Mouse (Mus musculus): ENCODE measurements around the gene Znrf1. TPM values are rescaled to one million over a fixed set of nuclear protein-coding genes. Genes with fewer than 3 reads are reported as not detected.
A peak's percentile ranks its signal among the peaks of the same experiment; 100 is the strongest.

Gene Znrf1
- 14.8 and 19.2 TPM in 2 replicates for polyA plus RNA-seq (2015; fragmentation: Nextera tagmentation; extraction: Ambion mirVana)

- Histone ChIP-seq H3K9ac (ENCODE audit: low read length) (peak within 1 kb of the TSS; percentile 86), H3K27ac (replicated peaks) (peak within 1 kb of the TSS; percentile 94), H3K4me2 (replicated peaks; ENCODE audit: low read depth) (peak within 1 kb of the TSS; percentile 93), H3K9me3 (ENCODE audit: control insufficient read depth, low read length) (no peaks in the 10 kb centered on the region), H3K36me3 (ENCODE audit: control insufficient read depth, insufficient read depth, low read length) (no peaks in the 10 kb centered on the region), H3K4me3 (ENCODE audit: low read depth, low read length) (peak within 1 kb of the TSS; percentile 83), H3K4me1 (replicated peaks; ENCODE audit: control insufficient read depth, insufficient read depth) (peaks cover 10% of the 10 kb centered on the region), H3K27me3 (ENCODE audit: control insufficient read depth, insufficient read depth, low read length) (no peaks in the 10 kb centered on the region)
- peak; percentile 89 for ATAC-seq (ENCODE audit: low FRiP score, low TSS enrichment)
- peak; percentile 90 for DNase-seq (ENCODE audit: low spot score)
- under 1% methylated on average over 63 of the region's 100 CpGs for WGBS
- TF ChIP-seq EP300 (optimal IDR thresholded peaks at IDR 0.05) (no peak), CTCF (IDR thresholded peaks at IDR 0.05; ENCODE audit: low read depth) (peak; percentile 73)
Measured at GRCm38 (mm10) chr8:111536031-111536977, at the start of gene Znrf1. TSS of gene Znrf1 (plus strand) at chr8:111536097.

- H3K27ac ChIP-seq (replicated peaks) = no peak overlapping the region
- H3K4me1 ChIP-seq (replicated peaks; ENCODE audit: control insufficient read depth, insufficient read depth) = no peaks in the 10 kb centered on the region
- H3K27me3 ChIP-seq (ENCODE audit: control insufficient read depth, insufficient read depth, low read length) = no peaks in the 10 kb centered on the region
- H3K36me3 ChIP-seq (ENCODE audit: control insufficient read depth, insufficient read depth, low read length) = peaks cover 8% of the 10 kb centered on the region
- ATAC-seq (ENCODE audit: low FRiP score, low TSS enrichment) (no peak), DNase-seq (ENCODE audit: low spot score) (no peak)
- H3K4me2 ChIP-seq (replicated peaks; ENCODE audit: low read depth) = no peak overlapping the region
- H3K9ac ChIP-seq (ENCODE audit: low read length) = no peak overlapping the region
- no peak overlapping the region for H3K4me3 ChIP-seq (ENCODE audit: low read depth, low read length)
- H3K9me3 ChIP-seq (ENCODE audit: control insufficient read depth, low read length) = no peaks in the 10 kb centered on the region
- 91% methylated on average over 10 of the region's 10 CpGs for WGBS
- TF ChIP-seq EP300 (optimal IDR thresholded peaks at IDR 0.05) = no peak
- TF ChIP-seq CTCF (IDR thresholded peaks at IDR 0.05; ENCODE audit: low read depth) = no peak
Measured at GRCm38 (mm10) chr8:111490034-111490591, 45.8 kb upstream of the Znrf1 start.

- no peak overlapping the region for H3K9ac ChIP-seq (ENCODE audit: low read length)
- peaks cover 11% of the 10 kb centered on the region for H3K36me3 ChIP-seq (ENCODE audit: control insufficient read depth, insufficient read depth, low read length)
- no peak overlapping the region for H3K4me3 ChIP-seq (ENCODE audit: low read depth, low read length)
- 52% methylated on average over 7 of the region's 7 CpGs for WGBS
- no peaks in the 10 kb centered on the region for H3K27me3 ChIP-seq (ENCODE audit: control insufficient read depth, insufficient read depth, low read length)
- H3K9me3 ChIP-seq (ENCODE audit: control insufficient read depth, low read length) = no peaks in the 10 kb centered on the region
- no peak overlapping the region for H3K4me2 ChIP-seq (replicated peaks; ENCODE audit: low read depth)
- H3K27ac ChIP-seq (replicated peaks) = no peak overlapping the region
- no peak for TF ChIP-seq CTCF (IDR thresholded peaks at IDR 0.05; ENCODE audit: low read depth)
- no peak for TF ChIP-seq EP300 (optimal IDR thresholded peaks at IDR 0.05)
- no peak for ATAC-seq (ENCODE audit: low FRiP score, low TSS enrichment)
- H3K4me1 ChIP-seq (replicated peaks; ENCODE audit: control insufficient read depth, insufficient read depth) = no peaks in the 10 kb centered on the region
- DNase-seq (ENCODE audit: low spot score) = no peak
Measured at GRCm38 (mm10) chr8:111491191-111491590, 44.7 kb upstream of the Znrf1 start.

GRCm38 (mm10) chr8:111492508-111492907, 43.4 kb upstream of the Znrf1 start:
- no peak overlapping the region for H3K27ac ChIP-seq (replicated peaks)
- DNase-seq (ENCODE audit: low spot score) = no peak
- no peaks in the 10 kb centered on the region for H3K27me3 ChIP-seq (ENCODE audit: control insufficient read depth, insufficient read depth, low read length)

GRCm38 (mm10) chr8:111493176-111493575, 42.7 kb upstream of the Znrf1 start:
- TF ChIP-seq EP300 (optimal IDR thresholded peaks at IDR 0.05) (no peak), CTCF (IDR thresholded peaks at IDR 0.05; ENCODE audit: low read depth) (no peak)
- Histone ChIP-seq H3K27me3 (ENCODE audit: control insufficient read depth, insufficient read depth, low read length) (no peaks in the 10 kb centered on the region), H3K27ac (replicated peaks) (no peak overlapping the region), H3K4me3 (ENCODE audit: low read depth, low read length) (no peak overlapping the region), H3K9me3 (ENCODE audit: control insufficient read depth, low read length) (no peaks in the 10 kb centered on the region), H3K9ac (ENCODE audit: low read length) (no peak overlapping the region), H3K4me2 (replicated peaks; ENCODE audit: low read depth) (no peak overlapping the region), H3K4me1 (replicated peaks; ENCODE audit: control insufficient read depth, insufficient read depth) (no peaks in the 10 kb centered on the region), H3K36me3 (ENCODE audit: control insufficient read depth, insufficient read depth, low read length) (peaks cover 6% of the 10 kb centered on the region; the same call in 1 of the 2 replicates)
- no peak for ATAC-seq (ENCODE audit: low FRiP score, low TSS enrichment)
- DNase-seq (ENCODE audit: low spot score) = no peak
- WGBS = 74% methylated on average over 3 of the region's 3 CpGs

More at GRCm38 (mm10) chr8:111492508-111492907, 43.4 kb upstream of the Znrf1 start:
- H3K4me3 ChIP-seq (ENCODE audit: low read depth, low read length) = no peak overlapping the region
- ATAC-seq (ENCODE audit: low FRiP score, low TSS enrichment) = no peak
- 74% methylated on average over 9 of the region's 9 CpGs for WGBS
- H3K36me3 ChIP-seq (ENCODE audit: control insufficient read depth, insufficient read depth, low read length) = peaks cover 6% of the 10 kb centered on the region; the same call in 1 of the 2 replicates
- no peak overlapping the region for H3K4me2 ChIP-seq (replicated peaks; ENCODE audit: low read depth)
- H3K4me1 ChIP-seq (replicated peaks; ENCODE audit: control insufficient read depth, insufficient read depth) = no peaks in the 10 kb centered on the region
- no peaks in the 10 kb centered on the region for H3K9me3 ChIP-seq (ENCODE audit: control insufficient read depth, low read length)
- H3K9ac ChIP-seq (ENCODE audit: low read length) = no peak overlapping the region
- TF ChIP-seq CTCF (IDR thresholded peaks at IDR 0.05; ENCODE audit: low read depth) (no peak), EP300 (optimal IDR thresholded peaks at IDR 0.05) (no peak)

Data from stomach, postnatal 0 days (tissue).